Mouse (Mus musculus) heart, embryonic 10.5 days (tissue): ENCODE measurements around the gene Arl2. TPM values are rescaled to one million over a fixed set of nuclear protein-coding genes. Genes with fewer than 3 reads are reported as not detected.

ENCODE experiments used
- DNase-seq: peaks from one replicate; pipeline ENCODE4 v3.0.0-alpha.2; 2017; ENCODE audit warnings: low spot score
- H3K27ac ChIP-seq: fragments of 300-500 bp; sonication (generic); 2 replicates; pipeline ENCODE4 v1.5.1; 2016; ENCODE audit warnings: mild to moderate bottlenecking
- H3K27me3 ChIP-seq: fragments of 300-500 bp; sonication (generic); 2 replicates; pipeline ENCODE4 v1.6.1; 2016; ENCODE audit warnings: mild to moderate bottlenecking; ENCODE audit not compliant: poor library complexity, insufficient read depth, severe bottlenecking
- H3K36me3 ChIP-seq: fragments of 300-500 bp; sonication (generic); 2 replicates; pipeline ENCODE4 v1.6.1; 2016; ENCODE audit warnings: mild to moderate bottlenecking, moderate library complexity
- H3K4me1 ChIP-seq: fragments of 300-500 bp; sonication (generic); 2 replicates; pipeline ENCODE4 v1.6.1; 2016; ENCODE audit warnings: mild to moderate bottlenecking
- H3K4me3 ChIP-seq: fragments of 300-500 bp; sonication (generic); 2 replicates; pipeline ENCODE4 v1.5.1; 2016; ENCODE audit warnings: mild to moderate bottlenecking, moderate library complexity
- H3K9me3 ChIP-seq: fragments of 300-500 bp; sonication (generic); 2 replicates; pipeline ENCODE4 v1.6.1; 2016; ENCODE audit warnings: mild to moderate bottlenecking, moderate library complexity
- WGBS: fragments of 180-500 bp; shearing (Covaris S2); methylation state at CpG from one replicate; pipeline ENCODE4 v1.1.7; 2016; 5-methylcytosine and 5-hydroxymethylcytosine counted together
- polyA plus RNA-seq: library from polyadenylated mRNA; unstranded; fragments of >200 nt; fragmentation: Nextera tagmentation; extraction: Ambion mirVana; gene quantifications from 2 replicates; pipeline ENCODE4 v1.2.1, GENCODE M21; 2016

Arl2 gene
- 91.2 and 105 TPM in 2 replicates for polyA plus RNA-seq

- H3K4me1 ChIP-seq, result peaks cover 17% of the 10 kb centered on the region
- H3K9me3 ChIP-seq, result no peaks in the 10 kb centered on the region
- peak within 1 kb of the TSS; percentile 98 for H3K27ac ChIP-seq
- DNase-seq, result peak; percentile 93
- 0% methylated on average over 15 of the region's 15 CpGs for WGBS
- peaks cover 13% of the 10 kb centered on the region; the same call in 1 of the 2 replicates for H3K36me3 ChIP-seq
- H3K4me3 ChIP-seq, result peak within 1 kb of the TSS; percentile 85
- H3K27me3 ChIP-seq, result no peaks in the 10 kb centered on the region
Observed at GRCm38 (mm10) chr19:6141394-6141749, at the start of gene Arl2. Gene Arl2, minus strand, starts transcription at chr19:6141548.

- no peaks in the 10 kb centered on the region for H3K4me1 ChIP-seq
- H3K27ac ChIP-seq, result no peak within 1 kb of the TSS
- DNase-seq, result no peak
- no peaks in the 10 kb centered on the region for H3K9me3 ChIP-seq
- H3K4me3 ChIP-seq, result no peak within 1 kb of the TSS
- WGBS, result 74% methylated on average over 23 of the region's 23 CpGs
- H3K27me3 ChIP-seq, result 0 out of 2 replicates have a peak, but pooled peaks cover 8% of the 10 kb centered on the region
- no peaks in the 10 kb centered on the region for H3K36me3 ChIP-seq
Observed at GRCm38 (mm10) chr19:6184131-6184530, 42.8 kb upstream of the Arl2 start, which contains the start of gene Majin. Gene Majin, plus strand, starts transcription at chr19:6184388.

GRCm38 (mm10) chr19:6182534-6182933 is 41.2 kb upstream of the Arl2 start:
- Histone ChIP-seq H3K4me3 (no peak overlapping the region), H3K4me1 (no peaks in the 10 kb centered on the region), H3K9me3 (no peaks in the 10 kb centered on the region), H3K27ac (no peak overlapping the region), H3K36me3 (no peaks in the 10 kb centered on the region), H3K27me3 (0 out of 2 replicates have a peak, but pooled peaks cover 8% of the 10 kb centered on the region)
- WGBS, result 12% methylated on average over 3 of the region's 3 CpGs
- DNase-seq, result no peak

GRCm38 (mm10) chr19:6181629-6182028 is 40.3 kb upstream of the Arl2 start:
- DNase-seq, result no peak
- Histone ChIP-seq H3K36me3 (no peaks in the 10 kb centered on the region), H3K4me1 (no peaks in the 10 kb centered on the region), H3K4me3 (no peak overlapping the region), H3K27me3 (0 out of 2 replicates have a peak, but pooled peaks cover 8% of the 10 kb centered on the region), H3K9me3 (no peaks in the 10 kb centered on the region), H3K27ac (no peak overlapping the region)
- WGBS, result 14% methylated on average over 5 of the region's 5 CpGs

GRCm38 (mm10) chr19:6178775-6179174 is 37.4 kb upstream of the Arl2 start:
- H3K27me3 ChIP-seq, result no peaks in the 10 kb centered on the region
- WGBS, result 80% methylated on average over 6 of the region's 6 CpGs
- no peak overlapping the region for H3K27ac ChIP-seq

GRCm38 (mm10) chr19:6174771-6175170 is 33.4 kb upstream of the Arl2 start:
- Histone ChIP-seq H3K27me3 (no peaks in the 10 kb centered on the region), H3K9me3 (no peaks in the 10 kb centered on the region), H3K27ac (no peak overlapping the region), H3K4me3 (no peak overlapping the region), H3K36me3 (no peaks in the 10 kb centered on the region), H3K4me1 (no peaks in the 10 kb centered on the region)
- WGBS, result 40% methylated on average over 5 of the region's 5 CpGs
- DNase-seq, result no peak

More at GRCm38 (mm10) chr19:6178775-6179174, 37.4 kb upstream of the Arl2 start:
- Histone ChIP-seq H3K9me3 (no peaks in the 10 kb centered on the region), H3K36me3 (no peaks in the 10 kb centered on the region), H3K4me3 (no peak overlapping the region), H3K4me1 (no peaks in the 10 kb centered on the region)
- no peak for DNase-seq

- no peaks in the 10 kb centered on the region for H3K4me1 ChIP-seq
- H3K36me3 ChIP-seq, result no peaks in the 10 kb centered on the region
- no peak overlapping the region for H3K4me3 ChIP-seq
- 75% methylated on average over 8 of the region's 8 CpGs for WGBS
- no peak overlapping the region for H3K27ac ChIP-seq
- no peak for DNase-seq
- no peaks in the 10 kb centered on the region for H3K27me3 ChIP-seq
- H3K9me3 ChIP-seq, result no peaks in the 10 kb centered on the region
Observed at GRCm38 (mm10) chr19:6171215-6171614, 29.9 kb upstream of the Arl2 start.

- 77% methylated on average over 4 of the region's 4 CpGs for WGBS
- Histone ChIP-seq H3K9me3 (no peaks in the 10 kb centered on the region), H3K4me3 (no peak overlapping the region), H3K27me3 (peaks cover 20% of the 10 kb centered on the region; the same call in 1 of the 2 replicates), H3K36me3 (no peaks in the 10 kb centered on the region), H3K27ac (no peak overlapping the region), H3K4me1 (0 out of 2 replicates have a peak, but pooled peaks cover 3% of the 10 kb centered on the region)
- DNase-seq, result no peak
Observed at GRCm38 (mm10) chr19:6166750-6167149, 25.4 kb upstream of the Arl2 start.

GRCm38 (mm10) chr19:6163872-6164547 is 22.7 kb upstream of the Arl2 start:
- H3K4me1 ChIP-seq, result 0 out of 2 replicates have a peak, but pooled peaks cover 3% of the 10 kb centered on the region
- H3K27ac ChIP-seq, result no peak overlapping the region
- WGBS, result 72% methylated on average over 10 of the region's 10 CpGs
- peaks cover 28% of the 10 kb centered on the region; the same call in 1 of the 2 replicates for H3K27me3 ChIP-seq
- no peaks in the 10 kb centered on the region for H3K9me3 ChIP-seq
- H3K4me3 ChIP-seq, result no peak overlapping the region
- no peak for DNase-seq
- no peaks in the 10 kb centered on the region for H3K36me3 ChIP-seq

- Histone ChIP-seq H3K27me3 (0 out of 2 replicates have a peak, but pooled peaks cover 13% of the 10 kb centered on the region), H3K9me3 (no peaks in the 10 kb centered on the region), H3K4me3 (no peak overlapping the region), H3K36me3 (no peaks in the 10 kb centered on the region), H3K27ac (no peak overlapping the region), H3K4me1 (no peaks in the 10 kb centered on the region)
- WGBS, result 68% methylated on average over 6 of the region's 6 CpGs
- no peak for DNase-seq
Observed at GRCm38 (mm10) chr19:6157220-6157619, 15.9 kb upstream of the Arl2 start.

- Histone ChIP-seq H3K27ac (no peak overlapping the region), H3K36me3 (no peaks in the 10 kb centered on the region), H3K4me3 (no peak overlapping the region), H3K27me3 (0 out of 2 replicates have a peak, but pooled peaks cover 4% of the 10 kb centered on the region), H3K4me1 (no peaks in the 10 kb centered on the region), H3K9me3 (no peaks in the 10 kb centered on the region)
- DNase-seq, result no peak
- WGBS, result 60% methylated on average over 8 of the region's 8 CpGs
Observed at GRCm38 (mm10) chr19:6156372-6156771, 15.0 kb upstream of the Arl2 start.

- Histone ChIP-seq H3K36me3 (no peaks in the 10 kb centered on the region), H3K27ac (no peak overlapping the region), H3K4me3 (no peak overlapping the region), H3K9me3 (no peaks in the 10 kb centered on the region), H3K27me3 (no peaks in the 10 kb centered on the region), H3K4me1 (no peaks in the 10 kb centered on the region)
- 81% methylated on average over 9 of the region's 9 CpGs for WGBS
- DNase-seq, result no peak
Observed at GRCm38 (mm10) chr19:6155174-6155573, 13.8 kb upstream of the Arl2 start.

- Histone ChIP-seq H3K36me3 (no peaks in the 10 kb centered on the region), H3K27me3 (no peaks in the 10 kb centered on the region), H3K27ac (no peak overlapping the region), H3K9me3 (no peaks in the 10 kb centered on the region), H3K4me3 (no peak overlapping the region), H3K4me1 (peaks cover 12% of the 10 kb centered on the region)
- 72% methylated on average over 5 of the region's 5 CpGs for WGBS
- DNase-seq, result no peak
Observed at GRCm38 (mm10) chr19:6144842-6145241, 3.5 kb upstream of the Arl2 start.
